Mouse (Mus musculus) thymus, adult 18-20 months (tissue): ENCODE data around the gene Olfr1275.

Experiments used
- DNase-seq, 2 experiments: peaks; one replicate each; pipeline ENCODE4 v3.0.0; 2022; ENCODE audit warnings: mixed read lengths in 2 of 2

Olfr1275 gene

DNA sequence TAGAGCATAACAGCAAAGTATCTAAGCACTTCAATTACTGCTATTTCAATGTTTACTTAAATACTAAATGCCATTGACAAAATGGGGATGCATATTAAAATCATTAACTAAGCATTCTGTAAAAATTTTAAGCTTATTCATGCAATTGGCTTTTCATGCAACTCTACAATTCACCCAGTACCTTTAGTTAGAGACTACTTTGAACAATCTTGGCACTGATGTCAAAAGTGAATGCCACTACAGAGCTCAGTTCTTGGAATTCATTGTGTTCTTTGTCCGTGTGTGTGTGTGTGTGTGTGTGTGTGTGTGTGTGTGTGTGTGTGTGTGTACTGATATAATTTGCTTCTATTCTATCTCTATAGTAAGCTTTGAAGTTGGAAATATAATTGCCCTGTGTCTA, at the start of gene Olfr1275:
Olfr1275 (minus strand) TSS at position 101 of the 400 bp plus-strand sequence.
- DNase-seq = no peak

DNA sequence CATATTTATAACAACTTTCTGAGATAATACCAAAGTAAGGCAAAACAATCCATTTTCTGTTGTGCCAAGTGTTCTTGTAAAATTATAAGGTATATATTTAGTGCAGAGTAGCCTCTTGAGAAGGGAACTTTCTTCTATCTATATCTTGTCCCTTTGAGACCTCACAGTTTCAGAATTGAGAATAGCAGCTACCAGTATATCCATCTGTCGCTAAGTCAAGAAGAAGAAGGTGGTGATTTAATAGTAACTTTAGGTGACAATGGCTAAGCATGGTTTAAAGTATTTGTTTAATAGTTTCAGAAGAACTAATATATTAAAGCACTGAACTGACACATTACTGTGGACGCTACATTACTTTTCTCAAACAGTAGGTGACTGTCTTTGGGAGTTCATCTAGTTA, 38.9 kb upstream of the Olfr1275 start, which contains the start of gene Olfr1277:
Olfr1277 (minus strand) TSS at position 101 of the 400 bp plus-strand sequence.
- no peak for DNase-seq

- DNase-seq = no peak
Observed at GRCm38 (mm10) chr2:111254216-111254615, 19.1 kb upstream of the Olfr1275 start, which contains the start of gene Olfr1276. Gene Olfr1276, plus strand, starts transcription at chr2:111254516.

GRCm38 (mm10) chr2:111229502-111229901, 5.6 kb downstream of the Olfr1275 start, which contains the start of gene 4930430A15Rik:
Gene 4930430A15Rik, minus strand, starts transcription at chr2:111229602.
- DNase-seq = no peak

DNA sequence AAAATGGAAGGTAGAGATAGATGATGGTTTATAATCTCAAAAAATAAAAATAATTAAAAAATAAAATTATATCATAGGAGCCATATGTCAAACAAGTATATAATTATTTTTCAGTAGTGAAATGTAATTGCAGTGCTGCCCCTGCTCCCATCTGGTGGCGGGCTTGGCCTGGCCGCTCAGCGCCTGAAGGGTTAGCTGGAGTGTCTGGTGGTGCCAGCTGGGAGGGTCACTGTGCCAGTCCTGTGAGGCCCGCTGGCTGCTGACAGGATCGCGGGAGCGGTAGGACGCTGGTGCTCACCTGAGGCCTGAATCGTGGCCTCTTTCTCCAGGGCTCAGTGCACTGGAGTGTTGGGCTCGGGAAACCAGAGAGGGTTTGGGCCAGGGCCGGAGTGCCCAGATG, 53.0 kb downstream of the Olfr1275 start:
- DNase-seq = no peak
